Mouse (Mus musculus): Measurements from ENCODE around the gene Qser1. TPM values are rescaled to one million over a fixed set of nuclear protein-coding genes. Genes with fewer than 3 reads are reported as not detected.

Gene Qser1
- polyA plus RNA-seq, 1 experiment = 7.9 TPM

GRCm38 (mm10) chr2:104743160-104743559, 73.4 kb downstream of the Qser1 start:
- Histone ChIP-seq H3K27me3 (ENCODE audit: control insufficient read depth, insufficient read depth, low read length) (no peaks in the 10 kb centered on the region; the same call in 1 of the 2 replicates), H3K27ac (ENCODE audit: control insufficient read depth, insufficient read depth, low read depth, low read length) (no peak overlapping the region), H3K4me3 (ENCODE audit: control insufficient read depth, low read depth, low read length) (peak overlapping the region; percentile 67), H3K36me3 (ENCODE audit: control insufficient read depth, insufficient read depth, low read length) (no peaks in the 10 kb centered on the region), H3K4me1 (ENCODE audit: control insufficient read depth, insufficient read depth, low read length) (peaks cover 11% of the 10 kb centered on the region)
- no peak for TF ChIP-seq POLR2A (IDR thresholded peaks at IDR 0.05; ENCODE audit: control insufficient read depth, low read depth, low read length)
- TF ChIP-seq CTCF (IDR thresholded peaks at IDR 0.05; ENCODE audit: control insufficient read depth, insufficient read depth, insufficient replicate concordance, low read depth, low read length) = no peak

- Histone ChIP-seq H3K4me3 (ENCODE audit: control insufficient read depth, low read depth, low read length) (peak within 1 kb of the TSS; percentile 67), H3K27ac (ENCODE audit: control insufficient read depth, insufficient read depth, low read depth, low read length) (no peak within 1 kb of the TSS), H3K4me1 (ENCODE audit: control insufficient read depth, insufficient read depth, low read length) (peaks cover 11% of the 10 kb centered on the region), H3K36me3 (ENCODE audit: control insufficient read depth, insufficient read depth, low read length) (no peaks in the 10 kb centered on the region), H3K27me3 (ENCODE audit: control insufficient read depth, insufficient read depth, low read length) (no peaks in the 10 kb centered on the region; the same call in 1 of the 2 replicates)
- TF ChIP-seq CTCF (IDR thresholded peaks at IDR 0.05; ENCODE audit: control insufficient read depth, insufficient read depth, insufficient replicate concordance, low read depth, low read length) (no peak), POLR2A (IDR thresholded peaks at IDR 0.05; ENCODE audit: control insufficient read depth, low read depth, low read length) (no peak)
Observed at GRCm38 (mm10) chr2:104742741-104743064, 73.9 kb downstream of the Qser1 start, which contains the start of gene Depdc7. Gene Depdc7, minus strand, starts transcription at chr2:104742878.

- Histone ChIP-seq H3K36me3 (ENCODE audit: control insufficient read depth, insufficient read depth, low read length) (no peaks in the 10 kb centered on the region), H3K4me1 (ENCODE audit: control insufficient read depth, insufficient read depth, low read length) (peaks cover 11% of the 10 kb centered on the region), H3K4me3 (ENCODE audit: control insufficient read depth, low read depth, low read length) (peak overlapping the region; percentile 67), H3K27ac (ENCODE audit: control insufficient read depth, insufficient read depth, low read depth, low read length) (no peak overlapping the region), H3K27me3 (ENCODE audit: control insufficient read depth, insufficient read depth, low read length) (no peaks in the 10 kb centered on the region; the same call in 1 of the 2 replicates)
- no peak for TF ChIP-seq CTCF (IDR thresholded peaks at IDR 0.05; ENCODE audit: control insufficient read depth, insufficient read depth, insufficient replicate concordance, low read depth, low read length)
- no peak for TF ChIP-seq POLR2A (IDR thresholded peaks at IDR 0.05; ENCODE audit: control insufficient read depth, low read depth, low read length)
Observed at GRCm38 (mm10) chr2:104741896-104742740, 74.4 kb downstream of the Qser1 start.

GRCm38 (mm10) chr2:104741015-104741758, 75.4 kb downstream of the Qser1 start:
- Histone ChIP-seq H3K36me3 (ENCODE audit: control insufficient read depth, insufficient read depth, low read length) (no peaks in the 10 kb centered on the region), H3K27ac (ENCODE audit: control insufficient read depth, insufficient read depth, low read depth, low read length) (no peak overlapping the region), H3K4me3 (ENCODE audit: control insufficient read depth, low read depth, low read length) (no peak overlapping the region), H3K27me3 (ENCODE audit: control insufficient read depth, insufficient read depth, low read length) (no peaks in the 10 kb centered on the region; the same call in 1 of the 2 replicates), H3K4me1 (ENCODE audit: control insufficient read depth, insufficient read depth, low read length) (peaks cover 9% of the 10 kb centered on the region)
- TF ChIP-seq CTCF (IDR thresholded peaks at IDR 0.05; ENCODE audit: control insufficient read depth, insufficient read depth, insufficient replicate concordance, low read depth, low read length) (no peak), POLR2A (IDR thresholded peaks at IDR 0.05; ENCODE audit: control insufficient read depth, low read depth, low read length) (no peak)

GRCm38 (mm10) chr2:104740248-104740949, 76.2 kb downstream of the Qser1 start:
- no peak for TF ChIP-seq POLR2A (IDR thresholded peaks at IDR 0.05; ENCODE audit: control insufficient read depth, low read depth, low read length)
- TF ChIP-seq CTCF (IDR thresholded peaks at IDR 0.05; ENCODE audit: control insufficient read depth, insufficient read depth, insufficient replicate concordance, low read depth, low read length) = no peak
- Histone ChIP-seq H3K36me3 (ENCODE audit: control insufficient read depth, insufficient read depth, low read length) (no peaks in the 10 kb centered on the region), H3K27ac (ENCODE audit: control insufficient read depth, insufficient read depth, low read depth, low read length) (no peak overlapping the region), H3K27me3 (ENCODE audit: control insufficient read depth, insufficient read depth, low read length) (no peaks in the 10 kb centered on the region; the same call in 1 of the 2 replicates), H3K4me3 (ENCODE audit: control insufficient read depth, low read depth, low read length) (no peak overlapping the region), H3K4me1 (ENCODE audit: control insufficient read depth, insufficient read depth, low read length) (peaks cover 9% of the 10 kb centered on the region)

GRCm38 (mm10) chr2:104739691-104740090, 76.9 kb downstream of the Qser1 start:
- Histone ChIP-seq H3K27ac (ENCODE audit: control insufficient read depth, insufficient read depth, low read depth, low read length) (no peak overlapping the region), H3K4me3 (ENCODE audit: control insufficient read depth, low read depth, low read length) (no peak overlapping the region), H3K36me3 (ENCODE audit: control insufficient read depth, insufficient read depth, low read length) (no peaks in the 10 kb centered on the region), H3K4me1 (ENCODE audit: control insufficient read depth, insufficient read depth, low read length) (peaks cover 9% of the 10 kb centered on the region), H3K27me3 (ENCODE audit: control insufficient read depth, insufficient read depth, low read length) (no peaks in the 10 kb centered on the region; the same call in 1 of the 2 replicates)
- no peak for TF ChIP-seq POLR2A (IDR thresholded peaks at IDR 0.05; ENCODE audit: control insufficient read depth, low read depth, low read length)
- no peak for TF ChIP-seq CTCF (IDR thresholded peaks at IDR 0.05; ENCODE audit: control insufficient read depth, insufficient read depth, insufficient replicate concordance, low read depth, low read length)
